Mouse (Mus musculus): ENCODE data around the gene Kdm2b. TPM values are rescaled to one million over a fixed set of nuclear protein-coding genes. Genes with fewer than 3 reads are reported as not detected.

Kdm2b gene
- polyA plus RNA-seq, 1 experiment, result 10.9 TPM

GRCm38 (mm10) chr5:122959391-122959790, 30.2 kb downstream of the Kdm2b start:
- 91% methylated on average over 11 of the region's 11 CpGs for WGBS
- no peaks in the 10 kb centered on the region for H3K36me3 ChIP-seq (ENCODE audit: control insufficient read depth, insufficient read depth, low read length)

DNA sequence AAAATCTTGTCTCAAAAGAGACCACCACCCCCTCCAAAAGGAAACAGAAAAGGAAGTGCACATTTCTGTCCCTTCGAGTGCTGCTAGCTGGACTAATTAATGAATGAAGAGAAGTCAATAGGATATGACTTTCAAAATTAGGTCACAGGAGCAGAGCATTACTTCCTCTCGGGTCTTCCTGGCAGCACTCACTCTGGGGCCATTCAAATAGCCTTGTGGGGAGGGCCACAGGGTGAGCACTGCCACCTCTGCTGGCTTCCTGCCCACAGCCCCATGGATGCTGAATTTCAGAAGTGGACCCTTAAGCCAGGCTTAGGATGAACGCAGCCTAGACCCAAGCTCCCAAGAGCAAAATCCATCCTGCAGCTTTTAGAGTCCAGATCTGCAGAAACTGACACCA, 33.6 kb downstream of the Kdm2b start:
- no peak overlapping the region for H3K27ac ChIP-seq (ENCODE audit: insufficient read depth, low read depth, low read length)
- H3K27me3 ChIP-seq (replicated peaks; ENCODE audit: control insufficient read depth, insufficient read depth, low read length), result no peaks in the 10 kb centered on the region
- H3K4me1 ChIP-seq (ENCODE audit: control insufficient read depth, insufficient read depth, low read length), result peaks cover 9% of the 10 kb centered on the region
- DNase-seq, result no peak
- 56% methylated on average over 3 of the region's 3 CpGs for WGBS
- TF ChIP-seq CTCF (conservative IDR thresholded peaks at IDR 0.05; ENCODE audit: insufficient read depth, insufficient read length, low read depth, low read length) (no peak), POLR2A (IDR thresholded peaks at IDR 0.05; ENCODE audit: low read depth, low read length) (no peak)
- H3K36me3 ChIP-seq (ENCODE audit: control insufficient read depth, insufficient read depth, low read length), result no peaks in the 10 kb centered on the region
- no peak overlapping the region for H3K4me3 ChIP-seq (ENCODE audit: insufficient read depth, low read depth, low read length)

More at GRCm38 (mm10) chr5:122959391-122959790, 30.2 kb downstream of the Kdm2b start:
- Histone ChIP-seq H3K27ac (ENCODE audit: insufficient read depth, low read depth, low read length) (no peak overlapping the region), H3K4me3 (ENCODE audit: insufficient read depth, low read depth, low read length) (no peak overlapping the region), H3K4me1 (ENCODE audit: control insufficient read depth, insufficient read depth, low read length) (peaks cover 3% of the 10 kb centered on the region; the same call in 1 of the 2 replicates), H3K27me3 (replicated peaks; ENCODE audit: control insufficient read depth, insufficient read depth, low read length) (no peaks in the 10 kb centered on the region)
- no peak for DNase-seq
- no peak for TF ChIP-seq CTCF (conservative IDR thresholded peaks at IDR 0.05; ENCODE audit: insufficient read depth, insufficient read length, low read depth, low read length)
- TF ChIP-seq POLR2A (IDR thresholded peaks at IDR 0.05; ENCODE audit: low read depth, low read length), result no peak

GRCm38 (mm10) chr5:122951913-122952641, 37.5 kb downstream of the Kdm2b start:
- 4% methylated on average over 59 of the region's 59 CpGs for WGBS
- Histone ChIP-seq H3K4me1 (ENCODE audit: control insufficient read depth, insufficient read depth, low read length) (peaks cover 17% of the 10 kb centered on the region), H3K36me3 (ENCODE audit: control insufficient read depth, insufficient read depth, low read length) (no peaks in the 10 kb centered on the region), H3K27ac (ENCODE audit: insufficient read depth, low read depth, low read length) (no peak overlapping the region), H3K27me3 (replicated peaks; ENCODE audit: control insufficient read depth, insufficient read depth, low read length) (no peaks in the 10 kb centered on the region), H3K4me3 (ENCODE audit: insufficient read depth, low read depth, low read length) (peak overlapping the region; percentile 25)
- TF ChIP-seq POLR2A (IDR thresholded peaks at IDR 0.05; ENCODE audit: low read depth, low read length), result no peak
- TF ChIP-seq CTCF (conservative IDR thresholded peaks at IDR 0.05; ENCODE audit: insufficient read depth, insufficient read length, low read depth, low read length), result no peak
- DNase-seq, result peak; percentile 50

DNA sequence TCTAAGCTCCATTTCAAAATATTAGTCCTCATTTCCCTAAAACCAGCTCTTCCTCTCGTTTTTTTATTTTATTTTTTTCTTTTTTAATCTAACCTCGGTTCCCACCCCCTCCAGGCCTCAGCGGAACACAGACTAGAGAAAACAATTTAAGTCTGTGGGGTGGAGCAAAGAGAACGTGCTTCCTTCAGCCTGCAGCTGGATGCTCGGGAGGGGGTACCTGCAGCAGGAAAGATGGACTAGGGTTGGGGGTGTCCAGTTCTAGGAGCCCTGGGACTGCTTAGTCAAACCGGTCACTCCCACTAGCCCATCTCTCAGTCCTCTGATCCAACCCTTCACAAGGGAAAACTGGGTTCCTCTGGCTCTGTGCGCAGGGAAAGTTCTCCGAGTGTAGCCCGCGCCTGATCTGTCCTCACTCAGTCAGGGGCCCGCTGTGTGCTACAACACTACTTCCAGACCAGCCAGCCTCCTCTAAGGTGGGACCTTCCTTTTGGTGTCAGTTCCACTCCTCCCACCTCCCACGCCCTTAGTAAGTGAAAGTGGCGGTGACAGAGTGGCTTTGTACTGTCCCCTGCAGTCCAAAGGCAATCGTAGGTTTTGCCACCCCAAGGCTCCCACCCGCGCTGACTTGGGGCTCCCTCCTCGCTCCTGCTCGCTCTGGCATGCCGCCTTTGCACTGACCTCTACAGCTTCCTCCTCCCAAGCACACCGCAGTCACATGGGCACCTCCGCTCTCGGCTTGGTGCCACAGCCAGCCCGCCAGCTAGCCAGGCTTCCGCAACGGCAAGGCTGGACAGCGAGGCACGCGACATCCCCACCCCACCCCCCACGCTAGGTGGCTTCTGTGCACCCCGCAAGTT, 38.3 kb downstream of the Kdm2b start:
- Histone ChIP-seq H3K27me3 (replicated peaks; ENCODE audit: control insufficient read depth, insufficient read depth, low read length) (no peaks in the 10 kb centered on the region), H3K4me3 (ENCODE audit: insufficient read depth, low read depth, low read length) (peak overlapping the region; percentile 24), H3K27ac (ENCODE audit: insufficient read depth, low read depth, low read length) (peak overlapping the region; percentile 46), H3K36me3 (ENCODE audit: control insufficient read depth, insufficient read depth, low read length) (no peaks in the 10 kb centered on the region), H3K4me1 (ENCODE audit: control insufficient read depth, insufficient read depth, low read length) (peaks cover 17% of the 10 kb centered on the region)
- peak; percentile 93 for DNase-seq
- 2% methylated on average over 30 of the region's 30 CpGs for WGBS
- TF ChIP-seq POLR2A (IDR thresholded peaks at IDR 0.05; ENCODE audit: low read depth, low read length) (no peak), CTCF (conservative IDR thresholded peaks at IDR 0.05; ENCODE audit: insufficient read depth, insufficient read length, low read depth, low read length) (no peak)

GRCm38 (mm10) chr5:122950329-122950953, 39.2 kb downstream of the Kdm2b start:
- Histone ChIP-seq H3K27ac (ENCODE audit: insufficient read depth, low read depth, low read length) (no peak overlapping the region), H3K27me3 (replicated peaks; ENCODE audit: control insufficient read depth, insufficient read depth, low read length) (no peaks in the 10 kb centered on the region), H3K4me1 (ENCODE audit: control insufficient read depth, insufficient read depth, low read length) (peaks cover 17% of the 10 kb centered on the region), H3K36me3 (ENCODE audit: control insufficient read depth, insufficient read depth, low read length) (no peaks in the 10 kb centered on the region), H3K4me3 (ENCODE audit: insufficient read depth, low read depth, low read length) (0 out of 2 replicates have a peak overlapping the region, but pooled peaks have one; percentile 9)
- DNase-seq, result peak; percentile 65
- TF ChIP-seq POLR2A (IDR thresholded peaks at IDR 0.05; ENCODE audit: low read depth, low read length), result no peak
- TF ChIP-seq CTCF (conservative IDR thresholded peaks at IDR 0.05; ENCODE audit: insufficient read depth, insufficient read length, low read depth, low read length), result no peak
- WGBS, result 24% methylated on average over 23 of the region's 23 CpGs

DNA sequence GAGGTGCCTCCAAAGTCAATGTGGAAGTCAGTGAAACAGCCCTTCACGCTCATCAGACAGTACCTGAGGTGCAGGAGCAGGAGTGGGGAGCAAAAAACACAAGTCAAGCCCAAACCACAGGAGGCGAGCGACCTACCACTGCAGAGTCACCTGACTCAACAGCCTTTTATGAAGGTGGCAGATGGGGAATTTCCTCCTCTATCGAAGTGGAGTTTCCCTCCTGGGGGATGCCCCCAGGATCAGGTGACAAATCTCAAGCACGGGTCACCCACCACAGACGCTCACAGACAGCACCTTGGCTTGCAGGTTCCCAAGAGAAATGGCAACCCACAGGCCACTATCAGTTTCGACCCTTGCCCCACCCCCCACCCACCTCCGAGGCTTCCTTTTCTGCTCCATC, 40.5 kb downstream of the Kdm2b start:
- 78% methylated on average over 8 of the region's 8 CpGs for WGBS
- Histone ChIP-seq H3K4me3 (ENCODE audit: insufficient read depth, low read depth, low read length) (no peak overlapping the region), H3K27ac (ENCODE audit: insufficient read depth, low read depth, low read length) (no peak overlapping the region), H3K27me3 (replicated peaks; ENCODE audit: control insufficient read depth, insufficient read depth, low read length) (no peaks in the 10 kb centered on the region), H3K36me3 (ENCODE audit: control insufficient read depth, insufficient read depth, low read length) (no peaks in the 10 kb centered on the region), H3K4me1 (ENCODE audit: control insufficient read depth, insufficient read depth, low read length) (peaks cover 17% of the 10 kb centered on the region)
- DNase-seq, result no peak
- TF ChIP-seq CTCF (conservative IDR thresholded peaks at IDR 0.05; ENCODE audit: insufficient read depth, insufficient read length, low read depth, low read length) (no peak), POLR2A (IDR thresholded peaks at IDR 0.05; ENCODE audit: low read depth, low read length) (no peak)
